Mouse (Mus musculus): ENCODE measurements around the gene Fam210b. TPM values are rescaled to one million over a fixed set of nuclear protein-coding genes. Genes with fewer than 3 reads are reported as not detected.
A peak's percentile ranks its signal among the peaks of the same experiment; 100 is the strongest.
"Not testable (repeated sequence)": the region's sequence is repeated elsewhere in the genome, so short reads cannot be mapped to it uniquely, and the experiment has no call there.

Gene Fam210b
- 6.5 and 7.1 TPM in 2 replicates for polyA plus RNA-seq (2014; fragmentation: Nextera tagmentation; extraction: Ambion mirVana)

GRCm38 (mm10) chr2:172345258-172345738 lies at the start of gene Fam210b:
Gene Fam210b (plus strand): TSS chr2:172345565.
- H3K9ac ChIP-seq (ENCODE audit: low read depth, low read length): peak within 1 kb of the TSS; percentile 63
- 0 out of 2 replicates have a peak, but pooled peaks cover 4% of the 10 kb centered on the region for H3K9me3 ChIP-seq (ENCODE audit: control insufficient read depth, low read length)
- no peaks in the 10 kb centered on the region for H3K27me3 ChIP-seq (ENCODE audit: control insufficient read depth, insufficient read depth, low read length)
- 0 out of 2 replicates have a peak within 1 kb of the TSS, but pooled peaks have one; percentile 30 for H3K27ac ChIP-seq (ENCODE audit: low read depth, low read length)
- peak within 1 kb of the TSS; percentile 71 for H3K4me3 ChIP-seq (ENCODE audit: low read length)
- ATAC-seq (ENCODE audit: low FRiP score, low TSS enrichment): peak; percentile 98
- H3K4me1 ChIP-seq (ENCODE audit: control insufficient read depth, insufficient read depth, low read length): no peaks in the 10 kb centered on the region
- WGBS: 0% methylated on average over 31 of the region's 35 CpGs
- no peaks in the 10 kb centered on the region for H3K36me3 ChIP-seq (ENCODE audit: control insufficient read depth, insufficient read depth, low read length)
- H3K4me2 ChIP-seq (replicated peaks; ENCODE audit: low read depth, low read length): peak within 1 kb of the TSS; percentile 97

- no peak for ATAC-seq (ENCODE audit: low FRiP score, low TSS enrichment)
- H3K27me3 ChIP-seq (ENCODE audit: control insufficient read depth, insufficient read depth, low read length): no peaks in the 10 kb centered on the region; the same call in 1 of the 2 replicates
Observed at GRCm38 (mm10) chr2:172298083-172298482, 47.3 kb upstream of the Fam210b start.

GRCm38 (mm10) chr2:172298542-172298941 lies 46.8 kb upstream of the Fam210b start:
- no peak overlapping the region for H3K4me3 ChIP-seq (ENCODE audit: low read length)
- no peak for ATAC-seq (ENCODE audit: low FRiP score, low TSS enrichment)
- no peaks in the 10 kb centered on the region for H3K9me3 ChIP-seq (ENCODE audit: control insufficient read depth, low read length)
- WGBS: 56% methylated on average over 1 of the region's 1 CpGs
- no peaks in the 10 kb centered on the region for H3K36me3 ChIP-seq (ENCODE audit: control insufficient read depth, insufficient read depth, low read length)
- no peak overlapping the region for H3K4me2 ChIP-seq (replicated peaks; ENCODE audit: low read depth, low read length)
- H3K4me1 ChIP-seq (ENCODE audit: control insufficient read depth, insufficient read depth, low read length): no peaks in the 10 kb centered on the region
- no peak overlapping the region for H3K9ac ChIP-seq (ENCODE audit: low read depth, low read length)
- H3K27ac ChIP-seq (ENCODE audit: low read depth, low read length): no peak overlapping the region
- no peaks in the 10 kb centered on the region; the same call in 1 of the 2 replicates for H3K27me3 ChIP-seq (ENCODE audit: control insufficient read depth, insufficient read depth, low read length)

More at GRCm38 (mm10) chr2:172298083-172298482, 47.3 kb upstream of the Fam210b start:
- no peak overlapping the region for H3K4me3 ChIP-seq (ENCODE audit: low read length)
- no peaks in the 10 kb centered on the region for H3K36me3 ChIP-seq (ENCODE audit: control insufficient read depth, insufficient read depth, low read length)
- H3K4me2 ChIP-seq (replicated peaks; ENCODE audit: low read depth, low read length): no peak overlapping the region
- H3K27ac ChIP-seq (ENCODE audit: low read depth, low read length): no peak overlapping the region
- H3K9me3 ChIP-seq (ENCODE audit: control insufficient read depth, low read length): no peaks in the 10 kb centered on the region
- no peak overlapping the region for H3K9ac ChIP-seq (ENCODE audit: low read depth, low read length)
- 70% methylated on average over 1 of the region's 1 CpGs for WGBS
- no peaks in the 10 kb centered on the region for H3K4me1 ChIP-seq (ENCODE audit: control insufficient read depth, insufficient read depth, low read length)

GRCm38 (mm10) chr2:172299126-172299921 lies 46.0 kb upstream of the Fam210b start:
- WGBS: 14% methylated on average over 14 of the region's 14 CpGs

GRCm38 (mm10) chr2:172302396-172302795 lies 43.0 kb upstream of the Fam210b start:
- no peaks in the 10 kb centered on the region for H3K36me3 ChIP-seq (ENCODE audit: control insufficient read depth, insufficient read depth, low read length)
- WGBS: 91% methylated on average over 5 of the region's 5 CpGs
- H3K4me3 ChIP-seq (ENCODE audit: low read length): no peak overlapping the region
- ATAC-seq (ENCODE audit: low FRiP score, low TSS enrichment): no peak
- H3K27ac ChIP-seq (ENCODE audit: low read depth, low read length): no peak overlapping the region
- H3K4me2 ChIP-seq (replicated peaks; ENCODE audit: low read depth, low read length): no peak overlapping the region
- H3K4me1 ChIP-seq (ENCODE audit: control insufficient read depth, insufficient read depth, low read length): no peaks in the 10 kb centered on the region
- no peaks in the 10 kb centered on the region for H3K9me3 ChIP-seq (ENCODE audit: control insufficient read depth, low read length)
- H3K27me3 ChIP-seq (ENCODE audit: control insufficient read depth, insufficient read depth, low read length): no peaks in the 10 kb centered on the region; the same call in 1 of the 2 replicates
- no peak overlapping the region for H3K9ac ChIP-seq (ENCODE audit: low read depth, low read length)

More at GRCm38 (mm10) chr2:172299126-172299921, 46.0 kb upstream of the Fam210b start:
- no peak for ATAC-seq (ENCODE audit: low FRiP score, low TSS enrichment)
- no peaks in the 10 kb centered on the region for H3K36me3 ChIP-seq (ENCODE audit: control insufficient read depth, insufficient read depth, low read length)
- H3K27me3 ChIP-seq (ENCODE audit: control insufficient read depth, insufficient read depth, low read length): no peaks in the 10 kb centered on the region; the same call in 1 of the 2 replicates
- no peaks in the 10 kb centered on the region for H3K9me3 ChIP-seq (ENCODE audit: control insufficient read depth, low read length)
- H3K4me2 ChIP-seq (replicated peaks; ENCODE audit: low read depth, low read length): no peak overlapping the region
- no peak overlapping the region for H3K27ac ChIP-seq (ENCODE audit: low read depth, low read length)
- no peaks in the 10 kb centered on the region for H3K4me1 ChIP-seq (ENCODE audit: control insufficient read depth, insufficient read depth, low read length)
- no peak overlapping the region for H3K4me3 ChIP-seq (ENCODE audit: low read length)
- H3K9ac ChIP-seq (ENCODE audit: low read depth, low read length): no peak overlapping the region

- no peak for ATAC-seq (ENCODE audit: low FRiP score, low TSS enrichment)
- no peak overlapping the region for H3K9ac ChIP-seq (ENCODE audit: low read depth, low read length)
- no peaks in the 10 kb centered on the region for H3K9me3 ChIP-seq (ENCODE audit: control insufficient read depth, low read length)
- H3K4me3 ChIP-seq (ENCODE audit: low read length): no peak overlapping the region
- H3K4me1 ChIP-seq (ENCODE audit: control insufficient read depth, insufficient read depth, low read length): no peaks in the 10 kb centered on the region
- no peak overlapping the region for H3K27ac ChIP-seq (ENCODE audit: low read depth, low read length)
- 69% methylated on average over 8 of the region's 8 CpGs for WGBS
- H3K27me3 ChIP-seq (ENCODE audit: control insufficient read depth, insufficient read depth, low read length): no peaks in the 10 kb centered on the region; the same call in 1 of the 2 replicates
- no peak overlapping the region for H3K4me2 ChIP-seq (replicated peaks; ENCODE audit: low read depth, low read length)
- no peaks in the 10 kb centered on the region for H3K36me3 ChIP-seq (ENCODE audit: control insufficient read depth, insufficient read depth, low read length)
Observed at GRCm38 (mm10) chr2:172304118-172304708, 41.2 kb upstream of the Fam210b start.

GRCm38 (mm10) chr2:172305546-172305945 lies 39.8 kb upstream of the Fam210b start:
- ATAC-seq (ENCODE audit: low FRiP score, low TSS enrichment); H3K9ac ChIP-seq (ENCODE audit: low read depth, low read length); H3K27me3 ChIP-seq (ENCODE audit: control insufficient read depth, insufficient read depth, low read length); H3K4me3 ChIP-seq (ENCODE audit: low read length); H3K4me2 ChIP-seq (replicated peaks; ENCODE audit: low read depth, low read length); H3K9me3 ChIP-seq (ENCODE audit: control insufficient read depth, low read length); H3K27ac ChIP-seq (ENCODE audit: low read depth, low read length); H3K4me1 ChIP-seq (ENCODE audit: control insufficient read depth, insufficient read depth, low read length); H3K36me3 ChIP-seq (ENCODE audit: control insufficient read depth, insufficient read depth, low read length): not testable (repeated sequence)
- WGBS: 79% methylated on average over 7 of the region's 7 CpGs

GRCm38 (mm10) chr2:172306544-172306943 lies 38.8 kb upstream of the Fam210b start:
- no peak overlapping the region for H3K4me3 ChIP-seq (ENCODE audit: low read length)
- WGBS: 26% methylated on average over 4 of the region's 4 CpGs
- no peaks in the 10 kb centered on the region for H3K4me1 ChIP-seq (ENCODE audit: control insufficient read depth, insufficient read depth, low read length)
- no peaks in the 10 kb centered on the region for H3K9me3 ChIP-seq (ENCODE audit: control insufficient read depth, low read length)
- no peak overlapping the region for H3K9ac ChIP-seq (ENCODE audit: low read depth, low read length)
- no peak overlapping the region for H3K4me2 ChIP-seq (replicated peaks; ENCODE audit: low read depth, low read length)
- ATAC-seq (ENCODE audit: low FRiP score, low TSS enrichment): peak; percentile 60; the same call in 1 of the 2 replicates
- no peak overlapping the region for H3K27ac ChIP-seq (ENCODE audit: low read depth, low read length)
- H3K27me3 ChIP-seq (ENCODE audit: control insufficient read depth, insufficient read depth, low read length): no peaks in the 10 kb centered on the region
- H3K36me3 ChIP-seq (ENCODE audit: control insufficient read depth, insufficient read depth, low read length): no peaks in the 10 kb centered on the region

GRCm38 (mm10) chr2:172311731-172312130 lies 33.6 kb upstream of the Fam210b start:
- no peak for ATAC-seq (ENCODE audit: low FRiP score, low TSS enrichment)
- no peak overlapping the region for H3K4me2 ChIP-seq (replicated peaks; ENCODE audit: low read depth, low read length)
- H3K4me3 ChIP-seq (ENCODE audit: low read length): no peak overlapping the region
- WGBS: 91% methylated on average over 9 of the region's 9 CpGs
- no peaks in the 10 kb centered on the region for H3K9me3 ChIP-seq (ENCODE audit: control insufficient read depth, low read length)
- H3K4me1 ChIP-seq (ENCODE audit: control insufficient read depth, insufficient read depth, low read length): no peaks in the 10 kb centered on the region
- H3K27me3 ChIP-seq (ENCODE audit: control insufficient read depth, insufficient read depth, low read length): no peaks in the 10 kb centered on the region
- no peak overlapping the region for H3K27ac ChIP-seq (ENCODE audit: low read depth, low read length)
- H3K36me3 ChIP-seq (ENCODE audit: control insufficient read depth, insufficient read depth, low read length): no peaks in the 10 kb centered on the region
- H3K9ac ChIP-seq (ENCODE audit: low read depth, low read length): no peak overlapping the region

All from kidney, embryonic 14.5 days (tissue).